Mouse (Mus musculus): ENCODE results near the gene Flad1. TPM values are rescaled to one million over a fixed set of nuclear protein-coding genes. Genes with fewer than 3 reads are reported as not detected.

Flad1 gene
- polyA plus RNA-seq, 1 experiment from 2014 or later = 18.1 TPM

DNA sequence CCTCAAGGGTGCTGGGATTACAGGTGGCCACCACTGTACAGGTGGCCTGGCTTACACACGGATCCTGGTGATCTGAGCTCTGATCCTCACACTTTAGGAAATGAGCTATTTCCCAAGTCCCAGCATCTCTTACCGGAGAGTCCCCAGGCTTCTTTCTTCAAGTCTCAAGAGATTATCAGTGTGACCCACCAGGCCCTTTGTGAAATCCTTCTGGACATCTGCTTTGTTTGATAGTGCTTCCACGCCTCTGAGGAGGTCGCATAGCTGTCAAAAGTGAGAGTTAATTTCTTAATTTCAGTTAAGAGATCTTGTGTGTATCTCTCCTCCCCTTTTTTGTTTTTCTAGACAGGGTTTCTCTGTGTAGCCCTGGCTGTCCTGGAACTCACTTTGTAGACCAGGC is 14.2 kb upstream of the Flad1 start:
- ATAC-seq (ENCODE audit: insufficient read depth) = no peak
- no peaks in the 10 kb centered on the region for H3K27me3 ChIP-seq (ENCODE audit: insufficient read depth, low read length)
- H3K4me2 ChIP-seq = no peak overlapping the region
- no peaks in the 10 kb centered on the region for H3K9me3 ChIP-seq (ENCODE audit: low read depth, low read length)
- H3K27ac ChIP-seq (ENCODE audit: low read depth) = no peak overlapping the region
- H3K36me3 ChIP-seq (ENCODE audit: insufficient read depth) = peaks cover 52% of the 10 kb centered on the region
- TF ChIP-seq CTCF (IDR thresholded peaks at IDR 0.05; ENCODE audit: low read depth) = no peak
- H3K4me1 ChIP-seq (ENCODE audit: insufficient read depth) = peaks cover 7% of the 10 kb centered on the region; the same call in 1 of the 2 replicates
- 86% methylated on average over 4 of the region's 4 CpGs for WGBS
- H3K4me3 ChIP-seq (ENCODE audit: low read depth, low read length) = no peak overlapping the region
- H3K9ac ChIP-seq = no peak overlapping the region
- DNase-seq = no peak

GRCm38 (mm10) chr3:89425141-89425525 is 13.5 kb upstream of the Flad1 start:
- 82% methylated on average over 5 of the region's 5 CpGs for WGBS
- H3K9ac ChIP-seq = no peak overlapping the region
- peaks cover 13% of the 10 kb centered on the region; the same call in 1 of the 2 replicates for H3K4me1 ChIP-seq (ENCODE audit: insufficient read depth)
- H3K27ac ChIP-seq (ENCODE audit: low read depth) = no peak overlapping the region
- H3K9me3 ChIP-seq (ENCODE audit: low read depth, low read length) = no peaks in the 10 kb centered on the region
- ATAC-seq (ENCODE audit: insufficient read depth) (no peak), DNase-seq (no peak)
- H3K4me3 ChIP-seq (ENCODE audit: low read depth, low read length) = no peak overlapping the region
- no peak for TF ChIP-seq CTCF (IDR thresholded peaks at IDR 0.05; ENCODE audit: low read depth)
- no peak overlapping the region for H3K4me2 ChIP-seq
- H3K36me3 ChIP-seq (ENCODE audit: insufficient read depth) = peaks cover 52% of the 10 kb centered on the region
- no peaks in the 10 kb centered on the region for H3K27me3 ChIP-seq (ENCODE audit: insufficient read depth, low read length)

DNA sequence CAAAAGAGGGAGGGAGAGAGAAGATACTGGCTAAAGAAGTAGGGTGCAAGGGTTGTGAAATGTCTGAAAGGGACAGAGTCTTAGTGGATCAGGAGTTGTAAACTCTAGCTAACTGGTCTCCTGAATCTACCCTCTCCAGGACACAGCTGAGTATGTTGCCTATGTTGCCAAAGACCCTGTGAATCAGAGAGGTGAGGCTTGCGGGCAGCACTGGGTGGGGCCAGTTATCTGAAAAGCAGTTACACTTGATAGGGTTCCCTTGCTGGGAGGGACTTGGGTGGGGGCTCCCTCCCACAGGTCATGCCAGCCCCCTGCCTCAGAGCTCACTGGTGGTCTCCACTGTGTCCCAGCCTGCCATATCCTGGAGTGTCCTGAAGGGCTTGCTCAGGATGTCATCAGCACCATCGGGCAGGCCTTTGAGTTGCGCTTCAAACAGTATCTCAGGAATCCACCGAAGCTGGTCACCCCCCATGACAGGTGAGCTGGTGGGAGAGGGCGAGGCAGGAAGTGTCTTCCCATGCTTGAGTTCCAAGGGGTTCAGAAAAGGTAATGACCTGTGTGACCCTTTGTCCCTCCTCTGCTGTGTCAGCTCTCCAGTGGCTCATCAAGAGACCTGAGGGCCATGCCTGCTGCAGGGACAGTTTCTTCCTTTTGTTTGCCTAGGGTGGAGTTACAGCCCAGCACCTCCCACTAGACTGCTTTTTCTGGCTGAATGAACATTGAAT is 12.9 kb upstream of the Flad1 start:
- 87% methylated on average over 5 of the region's 5 CpGs for WGBS
- ATAC-seq (ENCODE audit: insufficient read depth) (no peak), DNase-seq (no peak)
- no peak overlapping the region for H3K27ac ChIP-seq (ENCODE audit: low read depth)
- no peak overlapping the region for H3K4me3 ChIP-seq (ENCODE audit: low read depth, low read length)
- no peaks in the 10 kb centered on the region for H3K27me3 ChIP-seq (ENCODE audit: insufficient read depth, low read length)
- TF ChIP-seq CTCF (IDR thresholded peaks at IDR 0.05; ENCODE audit: low read depth) = no peak
- no peak overlapping the region for H3K4me2 ChIP-seq
- peaks cover 13% of the 10 kb centered on the region; the same call in 1 of the 2 replicates for H3K4me1 ChIP-seq (ENCODE audit: insufficient read depth)
- no peaks in the 10 kb centered on the region for H3K9me3 ChIP-seq (ENCODE audit: low read depth, low read length)
- H3K36me3 ChIP-seq (ENCODE audit: insufficient read depth) = peaks cover 52% of the 10 kb centered on the region
- no peak overlapping the region for H3K9ac ChIP-seq

GRCm38 (mm10) chr3:89422556-89423205 is 11.0 kb upstream of the Flad1 start:
- Histone ChIP-seq H3K9me3 (ENCODE audit: low read depth, low read length) (no peaks in the 10 kb centered on the region), H3K4me2 (peak overlapping the region; percentile 86), H3K4me1 (ENCODE audit: insufficient read depth) (peaks cover 13% of the 10 kb centered on the region; the same call in 1 of the 2 replicates), H3K27ac (ENCODE audit: low read depth) (peak overlapping the region; percentile 99; the same call in 1 of the 2 replicates), H3K9ac (peak overlapping the region; percentile 61), H3K27me3 (ENCODE audit: insufficient read depth, low read length) (no peaks in the 10 kb centered on the region), H3K4me3 (ENCODE audit: low read depth, low read length) (peak overlapping the region; percentile 55), H3K36me3 (ENCODE audit: insufficient read depth) (peaks cover 46% of the 10 kb centered on the region)
- DNase-seq (no peak), ATAC-seq (ENCODE audit: insufficient read depth) (no peak)
- TF ChIP-seq CTCF (IDR thresholded peaks at IDR 0.05; ENCODE audit: low read depth) = no peak
- 54% methylated on average over 6 of the region's 6 CpGs for WGBS

DNA sequence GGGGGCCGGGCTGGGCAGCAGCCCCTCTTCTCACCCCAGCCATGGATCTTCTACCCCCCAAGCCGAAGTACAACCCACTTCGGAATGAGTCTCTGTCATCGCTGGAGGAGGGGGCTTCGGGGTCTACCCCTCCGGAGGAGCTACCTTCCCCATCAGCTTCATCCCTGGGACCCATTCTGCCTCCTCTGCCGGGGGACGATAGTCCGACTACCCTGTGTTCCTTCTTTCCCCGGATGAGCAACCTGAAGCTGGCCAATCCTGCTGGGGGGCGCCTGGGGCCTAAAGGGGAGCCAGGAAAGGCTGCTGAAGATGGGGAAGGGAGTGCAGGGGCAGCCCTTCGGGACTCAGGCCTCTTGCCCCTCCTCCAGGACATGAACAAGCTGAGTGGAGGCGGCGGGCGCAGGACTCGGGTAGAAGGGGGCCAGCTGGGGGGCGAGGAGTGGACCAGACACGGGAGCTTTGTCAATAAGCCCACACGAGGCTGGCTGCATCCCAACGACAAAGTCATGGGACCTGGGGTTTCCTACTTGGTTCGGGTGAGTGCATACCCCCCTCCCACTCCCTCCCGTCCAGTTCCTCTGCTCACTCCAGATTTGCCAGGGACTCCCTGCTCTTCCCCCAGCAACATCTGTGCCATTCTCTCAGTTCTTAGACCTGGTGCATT is 10.3 kb upstream of the Flad1 start:
- Histone ChIP-seq H3K9me3 (ENCODE audit: low read depth, low read length) (no peaks in the 10 kb centered on the region), H3K27me3 (ENCODE audit: insufficient read depth, low read length) (no peaks in the 10 kb centered on the region), H3K4me3 (ENCODE audit: low read depth, low read length) (peak overlapping the region; percentile 55), H3K36me3 (ENCODE audit: insufficient read depth) (peaks cover 39% of the 10 kb centered on the region), H3K9ac (peak overlapping the region; percentile 61), H3K4me2 (peak overlapping the region; percentile 86), H3K27ac (ENCODE audit: low read depth) (peak overlapping the region; percentile 99), H3K4me1 (ENCODE audit: insufficient read depth) (peaks cover 13% of the 10 kb centered on the region; the same call in 1 of the 2 replicates)
- TF ChIP-seq CTCF (IDR thresholded peaks at IDR 0.05; ENCODE audit: low read depth) = no peak
- ATAC-seq (ENCODE audit: insufficient read depth) (no peak), DNase-seq (peak; percentile 58)
- 7% methylated on average over 21 of the region's 22 CpGs for WGBS

GRCm38 (mm10) chr3:89421002-89421774 is 9.5 kb upstream of the Flad1 start:
- TF ChIP-seq CTCF (IDR thresholded peaks at IDR 0.05; ENCODE audit: low read depth) = no peak
- Histone ChIP-seq H3K27me3 (ENCODE audit: insufficient read depth, low read length) (no peaks in the 10 kb centered on the region), H3K4me3 (ENCODE audit: low read depth, low read length) (peak overlapping the region; percentile 55), H3K4me1 (ENCODE audit: insufficient read depth) (peaks cover 19% of the 10 kb centered on the region), H3K9me3 (ENCODE audit: low read depth, low read length) (no peaks in the 10 kb centered on the region), H3K9ac (peak overlapping the region; percentile 61), H3K4me2 (peak overlapping the region; percentile 86), H3K27ac (ENCODE audit: low read depth) (peak overlapping the region; percentile 99), H3K36me3 (ENCODE audit: insufficient read depth) (peaks cover 38% of the 10 kb centered on the region)
- ATAC-seq (ENCODE audit: insufficient read depth) (peak; percentile 87), DNase-seq (peak; percentile 93)
- 2% methylated on average over 11 of the region's 11 CpGs for WGBS

Measured in lung, embryonic 14.5 days (tissue).